Mouse (Mus musculus) ES-Bruce4 (cell line): ENCODE data around the gene Mettl26. TPM values are rescaled to one million over a fixed set of nuclear protein-coding genes. Genes with fewer than 3 reads are reported as not detected.

ENCODE experiments used
- H3K27ac ChIP-seq: 2 replicates; pipeline ENCODE4 v1.5.1; 2012; ENCODE audit warnings: low read length, inconsistent platforms; ENCODE audit not compliant: insufficient read depth
- H3K27me3 ChIP-seq: 2 replicates; pipeline ENCODE4 v1.6.1; 2012; ENCODE audit warnings: mild to moderate bottlenecking, low read length, inconsistent platforms; ENCODE audit not compliant: control insufficient read depth, poor library complexity, insufficient read depth, severe bottlenecking
- H3K36me3 ChIP-seq: 2 replicates; pipeline ENCODE4 v1.6.1; 2012; ENCODE audit warnings: inconsistent platforms, mild to moderate bottlenecking, low read length, moderate library complexity; ENCODE audit not compliant: control insufficient read depth, poor library complexity, insufficient read depth, severe bottlenecking
- H3K4me1 ChIP-seq: one replicate; pipeline ENCODE4 v1.8.1; 2011; ENCODE audit warnings: low read length; ENCODE audit not compliant: control insufficient read depth, insufficient read depth
- H3K4me3 ChIP-seq: 2 replicates; pipeline ENCODE4 v1.5.1; 2011; ENCODE audit warnings: low read depth, mild to moderate bottlenecking, low read length
- H3K9ac ChIP-seq: 2 replicates; pipeline ENCODE4 v1.6.1; 2012; ENCODE audit warnings: low read depth, mild to moderate bottlenecking, inconsistent platforms; ENCODE audit not compliant: poor library complexity, severe bottlenecking
- H3K9me3 ChIP-seq: replicated peaks from 2 replicates; pipeline ENCODE4 v1.6.1; 2012; ENCODE audit warnings: mild to moderate bottlenecking, low read length, inconsistent platforms; ENCODE audit not compliant: control insufficient read depth, poor library complexity, insufficient read depth, severe bottlenecking
- CTCF ChIP-seq: IDR thresholded peaks from one replicate; pipeline ENCODE4 v1.8.1; 2011; ENCODE audit warnings: low read depth, low read length
- EP300 ChIP-seq: IDR thresholded peaks from 2 replicates; pipeline ENCODE4 v1.6.1; 2011; ENCODE audit warnings: low read depth, low read length; ENCODE audit not compliant: insufficient read depth
- POLR2A ChIP-seq: IDR thresholded peaks from one replicate; pipeline ENCODE4 v1.8.1; 2011; ENCODE audit warnings: low read length; ENCODE audit not compliant: insufficient read depth
- polyA plus RNA-seq: library from polyadenylated mRNA; stranded (reverse); fragments of >200 nt; gene quantifications from 2 replicates; pipeline ENCODE4 v1.2.4, GENCODE M21; 2011; ENCODE audit warnings: low read depth; ENCODE audit not compliant: missing spikeins, insufficient read depth, insufficient read length

The Mettl26 gene
- 27.9 and 32.6 TPM in 2 replicates for polyA plus RNA-seq

DNA sequence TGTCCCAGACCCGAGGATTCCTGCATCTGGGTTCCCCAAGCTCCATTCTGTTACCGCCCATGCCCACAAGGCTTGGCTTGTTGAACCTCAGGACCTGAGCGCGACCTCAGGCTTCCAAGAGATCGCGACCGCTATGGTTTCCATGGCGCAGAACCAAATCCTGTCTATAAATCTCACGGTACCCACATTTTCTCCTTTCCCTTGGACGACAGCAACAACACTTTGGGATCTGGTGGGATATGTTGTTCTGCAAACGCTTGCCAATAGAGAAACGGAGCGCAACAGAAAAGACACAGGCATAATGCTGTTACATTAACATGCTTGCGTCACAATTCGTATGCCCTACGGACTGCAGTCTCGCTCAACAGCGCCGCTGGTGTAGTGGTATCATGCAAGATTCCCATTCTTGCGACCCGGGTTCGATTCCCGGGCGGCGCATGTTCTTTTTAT lies at the start of gene Mettl26:
Mettl26 (plus strand) TSS at position 354 of the 450 bp plus-strand sequence.
- Histone ChIP-seq H3K9me3 (no peaks in the 10 kb centered on the region), H3K36me3 (no peaks in the 10 kb centered on the region), H3K4me3 (peak within 1 kb of the TSS; percentile 89), H3K27ac (peak within 1 kb of the TSS; percentile 54), H3K4me1 (peaks cover 3% of the 10 kb centered on the region), H3K9ac (peak within 1 kb of the TSS; percentile 49), H3K27me3 (no peaks in the 10 kb centered on the region)
- no peak for TF ChIP-seq CTCF
- TF ChIP-seq EP300 = no peak
- TF ChIP-seq POLR2A = no peak

DNA sequence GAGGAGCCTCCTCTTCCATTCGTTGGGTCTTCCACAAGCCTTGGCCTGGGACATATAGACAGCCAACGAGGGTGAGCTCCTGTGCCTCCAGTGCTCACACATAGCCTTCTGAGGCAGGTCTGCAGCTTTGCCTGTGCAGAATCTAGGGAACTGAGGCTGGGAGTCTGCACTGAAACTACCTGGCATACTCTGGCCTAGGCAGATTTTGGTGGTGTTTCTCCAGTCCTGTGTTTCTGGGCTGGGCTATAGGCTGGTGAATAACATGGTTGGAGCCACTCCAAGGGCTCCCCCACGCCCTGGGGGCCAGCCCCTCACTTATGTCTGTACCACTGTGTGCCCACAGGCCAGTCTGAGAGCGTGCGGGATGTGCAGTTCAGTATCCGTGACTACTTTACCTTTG lies 49.6 kb upstream of the Mettl26 start:
- H3K9ac ChIP-seq = no peak overlapping the region

GRCm38 (mm10) chr17:25825984-25826570 lies 48.8 kb upstream of the Mettl26 start:
- no peak overlapping the region for H3K27ac ChIP-seq
- no peaks in the 10 kb centered on the region for H3K27me3 ChIP-seq
- peaks cover 11% of the 10 kb centered on the region for H3K36me3 ChIP-seq
- TF ChIP-seq EP300 (no peak), POLR2A (no peak), CTCF (no peak)
- no peak overlapping the region for H3K9ac ChIP-seq
- no peaks in the 10 kb centered on the region for H3K9me3 ChIP-seq
- H3K4me1 ChIP-seq = no peaks in the 10 kb centered on the region
- no peak overlapping the region for H3K4me3 ChIP-seq

More for the DNA sequence above, 49.6 kb upstream of the Mettl26 start:
- Histone ChIP-seq H3K9me3 (no peaks in the 10 kb centered on the region), H3K36me3 (peaks cover 4% of the 10 kb centered on the region), H3K27me3 (no peaks in the 10 kb centered on the region), H3K4me3 (no peak overlapping the region), H3K27ac (no peak overlapping the region), H3K4me1 (no peaks in the 10 kb centered on the region)
- TF ChIP-seq EP300 = no peak
- TF ChIP-seq CTCF = no peak

DNA sequence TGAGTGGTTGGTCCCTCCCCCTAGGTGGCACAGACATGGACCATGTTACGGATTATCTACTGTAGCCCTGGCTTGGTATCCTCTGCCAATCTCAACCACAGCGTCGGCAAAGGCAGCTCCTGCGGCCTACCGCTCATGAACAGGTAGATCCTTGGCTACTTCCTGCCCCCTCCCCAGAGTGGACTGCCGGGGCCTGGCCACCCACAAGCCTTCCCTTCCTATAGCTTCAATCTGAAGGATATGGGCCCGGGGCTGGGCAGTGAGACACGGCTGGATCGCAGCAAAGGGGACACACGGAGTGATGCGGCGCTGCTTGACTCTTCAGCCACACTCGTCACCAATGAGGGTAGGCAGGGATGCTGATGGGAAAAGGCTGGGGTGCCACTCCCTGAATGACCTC lies 47.9 kb upstream of the Mettl26 start:
- no peak overlapping the region for H3K9ac ChIP-seq
- no peak for TF ChIP-seq EP300
- no peak for TF ChIP-seq CTCF
- no peak for TF ChIP-seq POLR2A
- peaks cover 16% of the 10 kb centered on the region for H3K36me3 ChIP-seq
- no peaks in the 10 kb centered on the region for H3K27me3 ChIP-seq
- H3K4me3 ChIP-seq = no peak overlapping the region
- H3K9me3 ChIP-seq = no peaks in the 10 kb centered on the region
- no peaks in the 10 kb centered on the region for H3K4me1 ChIP-seq
- no peak overlapping the region for H3K27ac ChIP-seq

- no peaks in the 10 kb centered on the region for H3K4me1 ChIP-seq
- no peak overlapping the region for H3K27ac ChIP-seq
- no peaks in the 10 kb centered on the region for H3K9me3 ChIP-seq
- H3K9ac ChIP-seq = no peak overlapping the region
- H3K4me3 ChIP-seq = no peak overlapping the region
- H3K36me3 ChIP-seq = peaks cover 16% of the 10 kb centered on the region
- TF ChIP-seq POLR2A (no peak), CTCF (no peak), EP300 (no peak)
- H3K27me3 ChIP-seq = no peaks in the 10 kb centered on the region
These were observed 47.2 kb upstream of the Mettl26 start for GRCm38 (mm10) chr17:25827546-25828222.

DNA sequence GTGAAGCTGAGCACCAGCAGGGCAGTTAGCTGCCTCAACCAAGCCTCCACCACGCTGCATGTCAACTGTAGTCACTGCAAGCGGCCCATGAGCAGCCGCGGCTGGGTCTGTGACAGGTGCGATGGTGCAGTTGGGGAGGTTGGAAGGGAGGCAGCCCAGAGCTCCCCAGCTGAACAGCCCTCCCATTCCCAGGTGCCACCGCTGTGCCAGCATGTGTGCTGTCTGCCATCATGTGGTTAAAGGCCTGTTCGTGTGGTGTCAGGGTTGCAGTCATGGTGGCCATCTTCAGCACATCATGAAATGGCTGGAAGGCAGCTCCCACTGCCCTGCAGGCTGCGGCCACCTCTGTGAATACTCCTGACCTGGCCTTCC lies 46.7 kb upstream of the Mettl26 start:
- peaks cover 16% of the 10 kb centered on the region for H3K36me3 ChIP-seq
- no peaks in the 10 kb centered on the region for H3K4me1 ChIP-seq
- H3K27me3 ChIP-seq = no peaks in the 10 kb centered on the region
- 0 out of 2 replicates have a peak overlapping the region, but pooled peaks have one; percentile 81 for H3K4me3 ChIP-seq
- no peak for TF ChIP-seq EP300
- TF ChIP-seq CTCF = no peak
- no peak for TF ChIP-seq POLR2A
- no peak overlapping the region for H3K9ac ChIP-seq
- no peaks in the 10 kb centered on the region for H3K9me3 ChIP-seq
- H3K27ac ChIP-seq = no peak overlapping the region
